Mouse (Mus musculus) left cerebral cortex, adult 8-10 months (tissue): ENCODE measurements around the gene Ano8. TPM values are rescaled to one million over a fixed set of nuclear protein-coding genes. Genes with fewer than 3 reads are reported as not detected.

ENCODE experiments used
- DNase-seq, 2 experiments: peaks; one replicate each; pipeline ENCODE4 v3.0.0; 2022; ENCODE audit warnings: low spot score in 2 of 2
- total RNA-seq, 4 experiments: library from RNA; stranded (reverse); gene quantifications; 2 replicates each; pipeline ENCODE4 v1.2.4; 2022

The Ano8 gene
- total RNA-seq, 4 experiments from 2014 or later, result 51.0 to 61.5 (median 60.0) TPM

DNA sequence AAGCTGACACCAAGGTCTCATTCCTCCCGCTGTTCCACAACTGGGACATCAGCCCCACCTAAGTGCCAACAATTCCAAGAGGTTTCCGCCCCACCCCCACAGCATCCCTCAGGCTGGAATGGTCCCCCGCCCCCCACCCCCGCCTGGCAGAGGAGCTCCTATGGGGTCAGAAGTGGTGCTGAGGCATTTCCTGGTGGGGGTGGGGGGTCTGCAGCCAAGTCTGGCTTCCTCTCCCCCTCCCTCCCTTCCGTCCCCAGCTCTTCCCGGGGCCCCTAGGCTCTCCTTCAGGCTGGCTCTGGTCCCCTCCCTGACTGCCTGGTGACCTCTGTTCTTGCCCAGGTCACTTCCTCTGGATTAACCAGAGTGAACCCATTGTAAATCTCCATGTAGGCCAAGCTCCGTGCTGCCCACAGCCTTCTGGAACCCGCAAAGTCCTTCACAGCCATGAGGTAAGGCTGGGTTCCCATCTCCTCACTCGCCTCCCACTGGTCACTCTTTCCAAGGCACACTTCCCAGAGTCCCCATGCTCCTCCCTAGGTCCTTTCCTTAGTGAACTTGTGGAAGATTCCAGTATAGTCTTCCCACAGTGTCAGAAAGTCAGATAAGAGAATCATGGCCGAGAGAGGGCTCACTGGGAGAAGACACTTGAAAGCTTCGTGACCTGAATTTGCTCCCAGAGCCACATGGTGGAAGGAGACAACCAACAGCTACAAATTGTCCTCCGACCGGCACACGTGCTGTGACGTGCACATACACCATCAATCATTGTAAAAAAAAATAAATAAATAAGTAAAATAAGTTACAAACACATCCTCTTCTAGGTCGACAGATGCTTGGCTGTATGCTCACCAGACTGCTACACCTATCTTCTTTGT lies 13.3 kb upstream of the Ano8 start:
- no peak for DNase-seq

DNA sequence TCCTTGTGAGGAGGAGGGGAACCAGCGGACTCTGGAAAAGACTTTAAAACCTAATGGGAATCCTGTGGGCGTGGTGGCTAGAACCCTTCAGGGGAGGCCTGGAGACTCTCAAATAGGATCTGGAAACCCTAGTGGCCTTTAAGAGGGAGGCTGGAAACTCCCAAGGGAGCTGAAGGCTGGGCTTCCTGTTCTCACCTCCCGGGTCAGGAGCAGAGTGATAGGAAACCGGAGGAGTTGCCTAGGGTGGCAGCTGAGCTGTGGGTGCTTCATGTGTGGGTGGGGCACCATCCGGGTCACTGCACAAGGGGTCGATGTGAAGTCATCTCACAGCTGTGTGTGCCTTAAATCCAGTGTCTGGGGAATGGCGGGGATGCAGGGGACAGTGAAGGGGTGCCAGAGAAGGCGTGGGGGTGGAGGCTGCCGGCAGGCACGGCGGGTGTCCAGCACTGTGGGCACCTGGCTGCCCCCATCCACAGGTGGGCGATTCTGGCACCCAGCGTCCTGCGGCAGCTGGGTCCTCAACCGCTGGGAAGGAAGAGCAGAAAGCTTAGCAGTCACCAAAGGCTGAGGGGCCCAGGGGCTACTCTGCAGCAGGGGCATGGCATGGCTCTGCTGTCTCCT lies 12.2 kb upstream of the Ano8 start:
- DNase-seq, result no peak

DNA sequence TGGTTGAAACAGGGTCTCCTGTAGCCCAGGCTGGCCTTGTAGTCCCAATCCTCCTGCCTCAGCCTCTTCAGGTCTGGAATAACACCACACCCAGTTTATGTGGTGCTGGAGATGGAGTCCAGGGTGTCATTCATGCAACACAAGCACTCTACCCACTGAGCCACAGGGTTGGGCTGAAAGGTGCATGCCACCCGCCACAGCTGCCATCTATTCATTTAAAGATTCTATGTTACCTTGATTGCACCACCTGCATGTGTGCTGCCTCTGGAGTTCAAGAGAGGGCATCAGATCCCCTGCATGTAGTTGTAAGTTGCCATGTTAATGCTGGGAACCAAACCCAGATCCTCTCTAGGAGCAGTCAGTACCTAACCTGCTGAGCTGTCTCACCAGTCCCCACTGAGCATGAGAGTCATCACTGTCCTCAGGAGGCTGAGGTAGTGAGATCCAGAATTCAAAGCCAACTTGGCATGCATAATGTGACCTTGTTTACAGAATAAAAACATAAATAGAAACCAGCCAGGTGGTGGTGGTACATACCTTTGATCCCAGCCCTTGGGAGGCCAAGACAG lies 11.4 kb upstream of the Ano8 start:
- no peak for DNase-seq

DNA sequence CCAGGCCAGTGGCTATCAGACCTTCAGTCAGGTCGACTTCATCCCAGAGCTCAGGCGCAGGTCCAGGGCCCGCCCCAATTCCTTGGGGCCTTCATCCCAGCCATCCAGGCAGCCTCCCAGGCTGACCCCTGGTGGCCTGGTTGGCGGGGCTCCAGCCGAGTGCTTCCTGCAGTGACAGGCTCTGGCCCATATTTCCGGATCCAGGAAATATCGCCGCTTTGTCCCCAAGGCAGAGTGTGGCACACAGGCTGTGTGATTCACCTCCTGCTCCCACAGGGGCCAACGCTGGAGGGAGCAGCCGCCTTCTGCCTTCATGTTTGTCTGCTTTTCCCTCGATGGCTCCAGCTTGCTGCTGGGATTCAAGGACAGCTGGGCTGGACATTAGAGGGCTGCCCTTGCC lies 10.7 kb upstream of the Ano8 start:
- DNase-seq, result no peak

- no peak for DNase-seq
Observed at GRCm38 (mm10) chr8:71495811-71496210, 10.0 kb upstream of the Ano8 start.

- DNase-seq, result peak; percentile 61 to 74
Observed at GRCm38 (mm10) chr8:71495039-71495438, 9.3 kb upstream of the Ano8 start.

GRCm38 (mm10) chr8:71488454-71488853 lies 2.7 kb upstream of the Ano8 start:
- peak; percentile 64 to 84 for DNase-seq

DNA sequence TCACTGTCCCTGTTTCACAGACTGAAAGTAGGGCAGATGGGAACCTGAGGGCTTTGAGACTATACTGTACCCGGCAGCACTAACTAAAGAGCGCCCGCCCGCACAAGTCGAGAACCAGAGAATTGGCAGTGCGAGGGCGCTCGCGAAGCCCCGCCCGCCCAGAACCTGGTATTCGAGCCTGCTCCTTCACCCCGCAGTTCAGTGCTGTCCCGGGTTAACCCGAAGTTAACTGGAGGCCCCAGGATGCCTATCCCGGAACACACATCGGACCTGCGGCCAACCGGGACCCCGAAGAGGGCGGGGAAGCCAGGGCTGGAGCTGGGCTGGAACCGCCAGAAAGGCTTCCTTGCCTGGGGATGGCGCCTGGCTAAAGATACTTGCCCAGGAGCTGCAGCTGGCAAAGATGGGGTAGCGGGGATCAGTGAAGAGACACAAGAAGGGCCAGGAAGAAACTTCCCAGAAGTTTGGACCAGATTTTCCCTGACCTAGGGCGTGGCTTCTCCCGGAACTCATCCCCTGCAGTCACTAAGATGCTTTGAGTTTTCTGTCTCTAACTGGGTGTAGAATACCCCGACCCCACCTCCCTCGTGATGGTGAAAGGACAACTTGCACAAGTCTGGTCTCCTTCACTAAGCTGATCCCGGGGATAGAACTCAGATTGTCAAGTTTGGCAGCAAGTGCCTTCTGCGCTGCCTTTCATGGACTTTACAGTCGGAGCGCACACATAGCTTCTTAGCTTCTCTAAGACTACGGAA lies 2.1 kb upstream of the Ano8 start, which contains the start of gene Gtpbp3:
Gene Gtpbp3 (plus strand): TSS at position 413 of the 755 bp plus-strand sequence.
- DNase-seq, result no peak

DNA sequence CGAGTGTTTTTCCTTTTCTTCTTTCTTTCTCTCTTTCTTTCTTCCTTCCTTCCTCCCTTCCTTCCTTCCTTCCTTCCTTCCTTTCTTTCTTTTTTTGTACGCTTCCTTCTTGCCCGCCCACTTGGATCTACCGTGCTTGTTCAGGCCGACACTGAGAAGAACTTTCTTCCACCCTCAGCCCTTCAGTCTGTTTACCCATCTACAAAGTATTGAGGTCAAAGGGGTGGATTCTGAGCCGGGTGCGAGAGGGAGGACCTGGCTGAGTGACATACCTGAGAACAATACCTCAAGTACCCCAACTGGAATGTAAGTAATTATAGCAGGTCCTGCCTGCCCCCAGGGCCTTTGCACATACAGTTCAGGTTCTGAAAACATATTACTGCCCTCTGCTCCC lies 370 bp upstream of the Ano8 start:
- no peak for DNase-seq

- DNase-seq, result no peak
Observed at GRCm38 (mm10) chr8:71484736-71485135, 1.0 kb downstream of the Ano8 start.

- peak in 1 of 2 experiments; percentile 29 for DNase-seq
Observed at GRCm38 (mm10) chr8:71483932-71484331, 1.8 kb downstream of the Ano8 start.

- no peak for DNase-seq
Observed at GRCm38 (mm10) chr8:71478943-71479342, 6.8 kb downstream of the Ano8 start.

- peak in 1 of 2 experiments; percentile 36 for DNase-seq
Observed at GRCm38 (mm10) chr8:71477196-71477845, 8.4 kb downstream of the Ano8 start.

- DNase-seq, result peak; percentile 70 to 82
Observed at GRCm38 (mm10) chr8:71476099-71476940, 9.4 kb downstream of the Ano8 start.

DNA sequence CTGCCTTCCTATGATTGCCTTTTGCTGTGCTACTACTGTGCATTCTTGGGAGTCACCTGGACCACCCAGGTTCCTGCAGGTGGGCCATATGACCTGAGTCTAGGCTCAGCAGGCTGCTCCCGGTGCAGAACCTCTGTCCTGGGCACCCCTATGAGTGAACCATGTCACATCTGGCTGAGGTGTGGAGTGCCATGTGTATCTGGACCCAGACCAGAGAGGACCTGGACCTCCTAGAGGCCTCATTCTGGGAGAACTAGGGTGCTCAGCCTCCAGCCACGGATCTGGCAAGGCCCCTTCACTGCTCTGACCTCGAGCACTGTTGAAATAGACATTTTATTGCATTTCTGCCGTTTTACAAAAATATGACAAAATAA lies 10.1 kb downstream of the Ano8 start:
- no peak for DNase-seq

DNA sequence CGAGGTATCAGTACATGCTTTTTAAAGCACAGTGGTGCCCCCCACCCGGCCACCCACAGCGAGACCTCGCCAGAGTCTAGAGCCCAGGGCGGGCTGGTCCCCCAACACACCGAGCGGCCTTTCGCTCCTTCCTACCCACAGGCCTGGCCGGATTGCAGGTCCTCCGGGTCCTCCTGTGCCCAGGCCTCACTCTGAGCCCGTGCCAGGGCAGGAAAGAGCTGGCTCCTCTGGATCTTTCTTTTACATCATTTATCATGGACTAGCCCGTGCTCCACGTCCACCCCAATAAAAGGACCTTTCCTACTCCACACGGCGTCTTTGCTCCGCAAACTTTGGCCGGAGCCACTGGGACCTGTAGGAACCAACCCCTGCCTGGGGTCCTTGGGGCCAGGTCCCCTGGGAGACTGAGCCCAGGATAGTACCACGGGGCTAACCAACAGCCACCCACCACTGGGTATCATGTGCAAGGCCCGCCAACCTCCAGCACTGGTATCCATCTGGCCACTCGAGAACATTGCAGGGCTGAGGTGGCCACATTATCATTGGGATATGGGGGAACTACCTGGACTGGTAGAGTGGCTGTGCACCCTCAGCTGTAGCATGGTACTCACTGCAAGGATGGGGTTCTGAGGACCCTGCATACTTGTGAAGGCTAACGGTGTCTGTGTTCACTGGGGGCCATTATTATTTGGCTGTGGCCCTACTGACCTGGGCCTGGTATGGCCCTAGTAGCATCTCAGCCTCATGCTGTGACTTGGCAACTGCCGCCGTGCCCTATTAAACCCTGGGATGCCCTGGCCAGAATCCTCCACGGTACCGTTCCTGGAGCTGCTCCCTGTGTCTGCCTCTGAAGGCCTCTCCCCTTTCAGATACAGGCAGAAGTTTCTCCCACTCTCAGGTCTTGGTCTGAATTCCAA lies 10.7 kb downstream of the Ano8 start:
- no peak for DNase-seq

GRCm38 (mm10) chr8:71474344-71474743 lies 11.4 kb downstream of the Ano8 start:
- no peak for DNase-seq

- DNase-seq, result no peak
Observed at GRCm38 (mm10) chr8:71472601-71473386, 13.0 kb downstream of the Ano8 start.
